Mouse (Mus musculus) cerebellum, postnatal 36 days (tissue): Measurements from ENCODE around the gene Mybpc3.
A peak's percentile ranks its signal among the peaks of the same experiment; 100 is the strongest.

ENCODE experiments used
- DNase-seq, 2 experiments: peaks; one replicate each; pipeline ENCODE4 v3.0.0; 2021 to 2022; ENCODE audit warnings: mixed read lengths in 2 of 2

The Mybpc3 gene

DNA sequence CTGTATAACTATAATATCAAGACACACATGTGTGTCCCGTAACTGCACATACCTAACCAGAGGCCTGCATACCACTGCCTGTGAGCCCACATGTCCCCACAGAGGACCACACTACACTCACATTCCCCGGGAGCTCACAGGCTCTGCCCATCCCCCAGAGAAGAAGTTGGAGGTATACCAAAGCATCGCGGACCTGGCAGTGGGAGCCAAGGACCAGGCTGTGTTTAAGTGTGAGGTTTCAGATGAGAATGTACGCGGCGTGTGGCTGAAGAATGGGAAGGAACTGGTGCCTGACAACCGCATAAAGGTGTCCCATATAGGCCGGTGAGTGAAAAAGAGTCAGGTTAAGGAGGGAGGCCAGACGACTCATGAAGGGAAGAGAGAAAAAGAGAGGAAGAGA lies 7.2 kb downstream of the Mybpc3 start:
- DNase-seq, result no peak

GRCm38 (mm10) chr2:91128761-91129160 lies 10.8 kb downstream of the Mybpc3 start:
- no peak for DNase-seq

DNA sequence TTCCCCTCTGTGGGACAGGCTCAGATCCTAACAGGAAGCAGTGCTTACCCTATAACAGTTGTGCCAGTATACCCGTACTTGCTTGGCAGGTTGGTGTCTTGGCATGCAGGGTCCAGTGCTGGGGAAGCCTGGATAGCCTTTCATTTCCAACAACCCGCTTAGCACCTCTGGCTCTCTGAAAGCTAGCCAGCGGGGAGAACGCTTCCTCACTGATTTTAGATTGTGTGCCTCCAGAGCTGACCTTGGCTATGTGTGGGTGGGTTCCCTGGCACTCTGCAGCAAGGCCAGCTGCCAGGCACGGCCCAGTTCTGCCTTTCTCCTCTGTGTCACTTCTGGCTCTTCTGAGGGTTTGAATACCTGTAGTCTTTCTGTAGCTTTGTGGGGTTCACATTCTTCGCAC lies 12.2 kb downstream of the Mybpc3 start:
- DNase-seq, result no peak

GRCm38 (mm10) chr2:91131251-91131650 lies 13.3 kb downstream of the Mybpc3 start:
- no peak for DNase-seq

DNA sequence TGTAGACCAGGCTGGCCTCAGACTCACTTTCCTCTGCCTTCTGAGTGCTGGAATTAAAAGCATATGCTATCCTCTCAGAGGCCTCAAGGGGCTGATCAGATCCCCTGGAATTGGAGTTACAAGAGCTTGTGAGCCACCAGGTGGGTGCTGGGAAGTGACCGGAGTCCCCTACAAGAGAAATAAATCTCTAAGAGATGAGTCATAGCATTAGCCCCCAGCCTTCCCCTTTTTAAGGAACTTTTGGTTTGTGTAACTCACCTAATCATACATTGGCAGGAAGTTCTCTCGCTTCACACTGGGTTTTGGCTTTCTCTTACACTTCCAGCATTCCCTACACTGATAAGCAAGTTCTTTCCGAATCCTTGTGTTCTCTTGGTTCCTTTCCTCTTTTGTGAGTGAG lies 14.1 kb downstream of the Mybpc3 start:
- DNase-seq, result no peak

DNA sequence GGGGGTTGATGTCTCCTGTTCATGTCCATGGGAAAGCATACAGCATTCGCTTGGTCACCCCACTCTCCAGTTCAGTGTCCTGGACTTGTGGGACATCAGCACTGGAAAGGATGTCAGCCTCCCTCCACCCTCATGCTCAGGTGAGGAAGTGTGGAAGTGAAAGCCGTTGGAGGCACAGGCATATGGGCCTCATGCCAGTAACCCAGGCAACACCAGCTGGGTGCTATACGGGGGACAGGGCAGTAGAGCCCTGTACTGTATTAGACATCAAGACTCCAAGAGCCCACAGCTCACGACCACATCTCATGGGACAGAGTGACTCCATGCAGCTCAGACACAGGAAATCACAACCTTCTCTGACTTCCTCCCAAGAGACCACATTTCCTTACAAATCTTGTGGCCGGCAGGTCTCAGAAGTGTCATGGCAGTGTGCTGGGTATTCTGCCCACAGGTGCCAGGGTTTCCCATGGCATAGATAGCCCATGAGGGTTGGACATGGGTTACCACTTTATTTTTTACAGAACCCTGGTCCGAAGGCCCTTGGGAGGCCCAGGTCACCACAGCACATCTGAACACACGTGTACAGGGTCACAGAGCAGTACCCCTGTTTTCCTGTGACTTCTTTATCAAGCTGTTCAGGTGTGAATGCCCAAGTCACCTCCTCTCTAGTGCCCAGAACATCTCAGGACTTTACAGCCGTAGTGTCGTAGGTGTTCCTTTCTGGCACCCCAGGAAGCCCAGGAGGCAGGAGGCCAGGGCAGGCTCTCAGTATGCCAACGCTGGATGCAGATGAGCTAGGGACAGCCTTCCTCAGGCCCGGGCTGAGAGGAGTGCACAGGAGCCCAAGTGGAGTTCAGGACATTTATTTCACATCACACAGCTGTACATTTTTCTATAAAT lies 18.8 kb downstream of the Mybpc3 start:
- peak; percentile 53 to 56 for DNase-seq

- no peak for DNase-seq
Observed at GRCm38 (mm10) chr2:91137481-91137880, 19.5 kb downstream of the Mybpc3 start.

DNA sequence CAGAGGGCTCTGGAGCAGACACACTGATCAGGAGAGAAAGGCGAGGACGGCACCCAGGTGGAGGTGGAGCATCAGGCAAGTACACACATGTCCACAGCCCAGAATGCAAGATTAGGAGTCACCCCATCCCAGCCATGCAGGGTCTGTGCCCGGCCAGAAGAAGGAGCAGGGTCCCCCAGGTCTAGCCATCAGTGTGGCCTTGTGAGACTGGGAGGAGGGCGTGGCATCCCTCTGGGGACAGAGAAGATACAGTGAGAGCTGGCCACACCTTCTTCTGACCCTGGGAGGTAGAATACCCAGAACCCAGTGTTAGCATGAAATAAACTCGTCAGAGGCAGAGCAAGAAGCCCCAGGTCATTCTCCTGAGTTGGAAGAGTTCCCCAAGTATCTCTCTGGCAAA lies 21.4 kb downstream of the Mybpc3 start:
- peak in 1 of 2 experiments; percentile 3 for DNase-seq

DNA sequence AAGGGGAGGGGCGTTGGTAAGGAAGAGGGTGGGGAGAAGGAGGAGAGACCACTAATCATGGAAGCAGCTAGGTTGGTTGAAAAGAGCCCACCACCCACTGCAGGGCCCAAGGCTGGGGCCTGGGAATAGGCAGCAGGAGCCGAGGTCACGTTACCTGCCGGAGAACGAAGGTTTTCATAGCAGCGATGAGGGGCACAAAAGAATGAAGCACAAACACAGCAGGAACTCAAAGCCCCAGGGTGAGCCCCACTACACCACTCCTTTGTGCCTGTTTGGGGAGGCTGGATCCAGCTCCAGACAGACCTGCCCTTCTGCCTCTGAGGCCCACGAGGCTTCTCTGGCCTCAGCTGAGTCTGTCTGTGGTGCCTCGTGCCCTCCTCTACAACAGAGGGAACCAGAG lies 21.8 kb downstream of the Mybpc3 start:
- DNase-seq, result no peak

- DNase-seq, result no peak
Observed at GRCm38 (mm10) chr2:91142920-91143319, 25.0 kb downstream of the Mybpc3 start.

DNA sequence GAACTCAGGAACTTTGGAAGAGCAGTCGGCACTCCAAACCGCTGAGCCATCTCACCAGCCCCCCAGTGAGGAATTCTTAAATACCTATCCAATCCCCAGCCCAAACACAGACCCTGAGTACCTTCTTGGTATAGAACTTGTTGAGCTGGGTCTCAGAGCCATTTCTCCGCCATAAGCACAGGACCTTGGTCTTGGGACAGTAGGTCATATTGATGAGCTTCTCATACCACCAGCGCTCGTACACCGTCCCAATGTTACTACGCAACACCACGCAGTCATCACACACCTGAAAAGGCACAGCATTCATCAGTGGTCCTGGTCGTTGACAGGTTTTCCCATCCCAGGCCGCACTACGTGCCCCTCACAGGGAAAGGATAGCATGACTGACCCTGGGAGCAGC lies 25.5 kb downstream of the Mybpc3 start:
- DNase-seq, result no peak

- no peak for DNase-seq
Observed at GRCm38 (mm10) chr2:91148101-91148500, 30.2 kb downstream of the Mybpc3 start.

DNA sequence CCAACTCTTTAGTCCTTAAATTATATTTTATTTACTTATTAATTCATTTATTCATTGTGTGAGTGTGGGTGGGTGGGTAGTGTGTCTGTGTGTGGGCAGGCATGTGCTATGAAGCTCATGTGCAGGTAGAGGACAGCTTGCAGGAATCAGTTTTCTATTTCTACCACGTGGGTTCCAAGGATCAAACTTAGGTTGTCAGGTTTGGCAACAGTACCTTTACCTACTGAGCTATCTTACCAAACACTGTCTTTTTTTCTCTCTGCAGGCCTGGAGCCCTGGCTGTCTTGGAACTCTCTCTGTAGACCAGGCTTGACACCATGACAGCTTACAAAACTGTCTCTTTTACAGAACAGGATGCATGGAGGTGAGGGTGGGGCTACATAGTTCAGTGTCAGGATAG lies 33.4 kb downstream of the Mybpc3 start:
- no peak for DNase-seq

DNA sequence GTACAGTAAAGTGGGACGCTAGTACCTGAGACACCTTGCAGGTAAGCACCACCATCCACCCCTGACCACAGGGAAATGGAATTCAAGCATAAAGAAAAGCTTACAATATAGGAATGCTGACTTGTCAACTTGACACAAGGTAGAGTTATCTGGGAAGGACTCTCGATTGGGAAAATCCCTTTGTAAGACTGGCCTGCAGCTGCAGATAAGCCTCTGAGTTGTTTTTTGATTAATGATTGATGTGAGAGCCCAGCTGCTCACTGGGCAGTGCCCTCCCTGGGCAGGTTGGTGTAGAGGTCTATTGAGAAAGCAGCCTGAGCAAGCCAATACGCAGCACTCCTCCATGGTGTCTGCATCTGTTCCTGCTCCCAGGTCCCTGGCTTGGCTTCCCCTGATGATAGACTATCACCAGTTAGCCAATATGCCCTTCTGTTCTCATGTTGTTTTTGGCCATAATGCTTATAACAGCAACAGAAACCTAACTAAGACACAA lies 35.0 kb downstream of the Mybpc3 start:
- DNase-seq, result no peak

GRCm38 (mm10) chr2:91154091-91154490 lies 36.1 kb downstream of the Mybpc3 start:
- peak in 1 of 2 experiments; percentile 14 for DNase-seq

DNA sequence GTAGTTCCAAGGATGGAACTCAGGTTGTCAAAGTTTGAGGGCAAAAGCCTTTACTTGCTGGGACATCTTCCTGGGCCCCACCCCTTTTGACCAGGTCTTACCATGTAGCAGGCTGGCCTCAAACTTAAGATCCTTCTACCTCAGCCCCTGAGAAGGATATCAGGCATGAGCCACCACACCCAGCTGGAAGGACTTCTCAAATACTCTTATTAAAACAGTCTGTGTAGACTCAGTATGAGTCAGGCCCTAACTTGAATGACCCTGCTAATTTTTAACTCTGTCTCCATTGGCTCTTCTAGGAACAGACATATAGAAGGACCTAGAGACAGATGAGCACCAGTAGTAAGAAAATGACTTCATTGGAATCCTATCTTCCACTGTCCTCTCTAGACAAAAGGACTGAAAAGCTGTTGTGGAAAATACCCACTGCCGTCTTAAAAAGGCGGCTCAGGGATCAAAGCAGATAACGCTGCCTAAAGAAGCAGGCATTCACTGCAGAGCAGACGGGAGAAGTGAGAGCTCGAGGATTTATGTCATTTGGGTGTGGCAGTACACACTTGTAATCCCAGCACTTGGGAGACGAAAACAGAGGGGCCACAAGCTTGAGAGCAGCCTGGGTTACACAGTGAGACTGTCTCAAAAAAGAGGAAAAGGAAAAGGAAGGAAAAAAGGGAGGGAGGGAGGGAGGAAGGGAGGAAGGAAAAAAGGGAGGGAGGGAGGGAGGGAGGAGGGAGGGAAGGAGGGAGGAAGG lies 39.2 kb downstream of the Mybpc3 start:
- no peak for DNase-seq

GRCm38 (mm10) chr2:91160591-91160990 lies 42.6 kb downstream of the Mybpc3 start:
- DNase-seq, result no peak

- DNase-seq, result no peak
Observed at GRCm38 (mm10) chr2:91162952-91163351, 45.0 kb downstream of the Mybpc3 start.

- no peak for DNase-seq
Observed at GRCm38 (mm10) chr2:91163532-91163931, 45.6 kb downstream of the Mybpc3 start.

DNA sequence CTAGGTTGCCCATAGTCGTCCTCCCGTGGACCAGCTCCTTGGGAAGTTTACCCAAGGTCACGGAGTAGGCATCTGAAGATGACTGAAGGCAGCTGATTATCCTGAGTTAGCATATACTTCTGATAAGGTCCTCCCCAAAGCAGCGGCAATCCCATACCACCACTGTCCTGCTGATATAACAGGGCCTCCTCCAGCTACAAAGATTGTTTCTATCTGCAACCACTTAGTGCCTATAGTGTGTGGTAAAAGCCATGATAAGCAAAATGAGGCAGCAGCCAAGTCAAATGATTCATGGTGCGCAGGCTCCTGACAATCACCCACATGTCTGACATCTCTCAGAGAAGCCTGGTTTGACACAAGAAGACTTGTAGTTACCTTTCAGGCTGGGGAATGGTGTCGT lies 47.0 kb downstream of the Mybpc3 start:
- no peak for DNase-seq

GRCm38 (mm10) chr2:91167629-91168028 lies 49.7 kb downstream of the Mybpc3 start:
- DNase-seq, result no peak

GRCm38 (mm10) chr2:91169587-91170322 lies 51.8 kb downstream of the Mybpc3 start:
- DNase-seq, result no peak

GRCm38 (mm10) chr2:91175490-91175889 lies 57.5 kb downstream of the Mybpc3 start:
- DNase-seq, result no peak
